Mouse (Mus musculus): Measurements from ENCODE around the gene Xxylt1. TPM values are rescaled to one million over a fixed set of nuclear protein-coding genes. Genes with fewer than 3 reads are reported as not detected.

Gene Xxylt1
- polyA plus RNA-seq, 1 experiment from 2014 or later: 18.1 TPM

DNA sequence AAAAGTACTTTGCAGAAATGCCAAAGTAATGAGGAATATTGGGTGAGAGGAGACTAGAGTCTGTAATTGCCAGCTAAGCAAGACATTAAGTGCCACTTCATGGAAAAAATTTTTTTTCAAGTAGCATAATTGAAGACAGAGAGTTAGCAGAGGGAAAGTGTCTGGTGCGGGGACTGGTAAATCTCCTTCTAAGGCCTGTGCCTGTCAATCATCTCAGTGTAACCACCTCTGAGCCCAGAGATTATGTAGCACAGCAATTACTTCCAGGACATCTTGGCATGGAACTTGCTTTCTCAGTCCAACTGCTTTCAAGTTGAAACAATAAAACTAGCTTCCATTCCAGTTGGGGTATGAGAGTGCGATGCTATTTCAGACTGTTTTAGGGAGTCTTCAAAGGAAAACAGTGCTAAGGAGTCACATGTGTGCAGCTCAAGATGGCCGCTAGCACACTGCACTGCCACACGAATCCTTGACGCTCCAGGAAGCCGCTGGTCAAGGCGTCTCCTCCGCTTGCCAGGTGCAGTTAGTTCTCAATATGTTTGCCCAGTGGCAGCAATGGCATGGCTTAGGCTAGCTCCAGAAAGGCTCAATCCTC is 45.5 kb downstream of the Xxylt1 start:
- ATAC-seq (ENCODE audit: low FRiP score) (no peak), DNase-seq (ENCODE audit: low spot score) (no peak)
- H3K4me2 ChIP-seq (replicated peaks): no peak overlapping the region
- WGBS: 88% methylated on average over 8 of the region's 8 CpGs
- no peak overlapping the region for H3K9ac ChIP-seq
- no peaks in the 10 kb centered on the region for H3K27me3 ChIP-seq (ENCODE audit: control insufficient read depth, insufficient read depth, low read length)
- H3K27ac ChIP-seq: no peak overlapping the region
- no peaks in the 10 kb centered on the region for H3K36me3 ChIP-seq (replicated peaks; ENCODE audit: control insufficient read depth, insufficient read depth)
- H3K4me3 ChIP-seq (replicated peaks; ENCODE audit: low read length): no peak overlapping the region
- 0 out of 2 replicates have a peak, but pooled peaks cover 6% of the 10 kb centered on the region for H3K4me1 ChIP-seq (replicated peaks; ENCODE audit: control insufficient read depth, insufficient read depth, low read length)
- H3K9me3 ChIP-seq (ENCODE audit: control insufficient read depth, low read length): no peaks in the 10 kb centered on the region

DNA sequence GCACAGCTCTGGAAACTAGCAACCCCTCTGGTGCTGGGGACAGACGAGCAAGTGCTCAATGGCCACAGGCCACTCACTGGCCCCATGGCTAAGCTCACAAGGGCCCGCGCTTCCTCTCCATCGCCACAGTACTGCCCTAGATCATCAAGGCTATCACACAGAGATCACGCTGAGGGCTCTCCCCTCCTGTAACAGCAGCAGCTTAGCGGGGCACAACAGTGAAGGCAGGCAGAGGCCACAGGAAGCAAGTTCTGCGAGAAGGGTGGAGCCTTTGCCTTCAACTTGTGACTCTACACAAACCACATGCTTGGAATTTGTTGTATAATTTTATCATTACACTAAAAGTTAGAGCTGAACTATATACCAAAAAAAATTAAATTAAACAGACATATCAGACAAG is 46.0 kb downstream of the Xxylt1 start:
- Histone ChIP-seq H3K27me3 (ENCODE audit: control insufficient read depth, insufficient read depth, low read length) (no peaks in the 10 kb centered on the region), H3K4me3 (replicated peaks; ENCODE audit: low read length) (no peak overlapping the region), H3K4me2 (replicated peaks) (no peak overlapping the region), H3K9ac (no peak overlapping the region), H3K9me3 (ENCODE audit: control insufficient read depth, low read length) (no peaks in the 10 kb centered on the region), H3K27ac (no peak overlapping the region), H3K36me3 (replicated peaks; ENCODE audit: control insufficient read depth, insufficient read depth) (no peaks in the 10 kb centered on the region), H3K4me1 (replicated peaks; ENCODE audit: control insufficient read depth, insufficient read depth, low read length) (0 out of 2 replicates have a peak, but pooled peaks cover 6% of the 10 kb centered on the region)
- ATAC-seq (ENCODE audit: low FRiP score) (no peak), DNase-seq (ENCODE audit: low spot score) (no peak)
- WGBS: 73% methylated on average over 7 of the region's 7 CpGs

DNA sequence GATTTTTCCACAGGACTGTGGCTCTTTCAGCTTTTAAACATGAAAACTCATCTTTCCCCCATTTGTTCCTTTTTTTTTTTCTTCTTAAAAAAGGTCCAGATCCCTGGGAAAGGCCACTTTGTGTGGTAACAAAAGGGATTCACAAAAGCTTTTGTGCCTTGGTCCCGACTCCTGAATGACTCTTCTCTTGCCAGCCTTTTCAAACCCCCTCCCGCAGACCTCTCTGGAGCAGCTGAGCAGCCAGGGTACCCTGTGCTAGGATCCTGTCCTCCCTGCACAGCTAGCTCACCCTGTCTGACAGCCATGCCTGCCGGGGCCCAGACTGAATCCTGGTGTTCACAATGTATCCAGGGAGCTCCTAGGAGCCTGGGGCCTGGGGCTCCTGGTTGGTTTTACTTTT is 47.2 kb downstream of the Xxylt1 start:
- Histone ChIP-seq H3K9ac (no peak overlapping the region), H3K36me3 (replicated peaks; ENCODE audit: control insufficient read depth, insufficient read depth) (no peaks in the 10 kb centered on the region), H3K9me3 (ENCODE audit: control insufficient read depth, low read length) (no peaks in the 10 kb centered on the region), H3K4me2 (replicated peaks) (no peak overlapping the region), H3K4me3 (replicated peaks; ENCODE audit: low read length) (no peak overlapping the region), H3K27ac (no peak overlapping the region), H3K4me1 (replicated peaks; ENCODE audit: control insufficient read depth, insufficient read depth, low read length) (0 out of 2 replicates have a peak, but pooled peaks cover 6% of the 10 kb centered on the region), H3K27me3 (ENCODE audit: control insufficient read depth, insufficient read depth, low read length) (no peaks in the 10 kb centered on the region)
- WGBS: 9% methylated on average over 3 of the region's 3 CpGs
- DNase-seq (ENCODE audit: low spot score) (no peak), ATAC-seq (ENCODE audit: low FRiP score) (no peak)

DNA sequence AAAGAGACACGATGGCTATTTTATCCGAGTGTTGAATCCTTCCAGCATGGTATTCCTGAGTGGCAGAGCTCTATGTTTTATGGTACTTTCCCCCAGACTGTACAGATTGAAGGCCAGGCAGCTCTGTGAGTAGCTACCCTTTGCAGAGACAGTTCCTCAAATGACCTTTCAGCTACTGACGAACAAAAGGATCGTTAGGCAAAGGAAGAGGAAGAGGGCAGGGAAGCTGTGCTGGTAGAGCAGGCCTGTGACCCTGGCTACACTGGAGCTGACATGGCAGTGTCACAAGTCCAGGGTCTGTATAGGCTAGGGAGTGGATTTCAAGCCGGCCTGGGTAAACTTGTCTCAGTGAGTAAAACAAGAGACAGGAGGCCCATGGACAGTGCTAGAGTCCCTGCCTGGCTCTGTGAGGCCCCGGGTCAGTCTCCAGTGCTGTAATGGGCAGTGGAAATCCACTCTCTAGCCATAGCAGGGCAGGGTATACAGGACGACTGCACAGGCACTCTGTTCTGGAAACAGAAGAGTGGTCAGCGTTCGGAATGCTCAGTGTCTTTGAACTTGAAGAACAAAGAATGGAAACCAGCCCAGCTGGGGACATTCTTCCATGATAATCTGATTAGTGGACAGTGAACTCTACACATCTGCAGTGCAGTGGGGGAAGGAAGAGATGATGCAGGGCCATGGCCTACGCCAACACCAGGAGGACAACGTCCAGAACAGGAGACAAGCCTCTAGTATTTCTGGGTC is 51.3 kb downstream of the Xxylt1 start:
- 68% methylated on average over 11 of the region's 11 CpGs for WGBS
- 0 out of 2 replicates have a peak, but pooled peaks cover 6% of the 10 kb centered on the region for H3K4me1 ChIP-seq (replicated peaks; ENCODE audit: control insufficient read depth, insufficient read depth, low read length)
- H3K27ac ChIP-seq: no peak overlapping the region

DNA sequence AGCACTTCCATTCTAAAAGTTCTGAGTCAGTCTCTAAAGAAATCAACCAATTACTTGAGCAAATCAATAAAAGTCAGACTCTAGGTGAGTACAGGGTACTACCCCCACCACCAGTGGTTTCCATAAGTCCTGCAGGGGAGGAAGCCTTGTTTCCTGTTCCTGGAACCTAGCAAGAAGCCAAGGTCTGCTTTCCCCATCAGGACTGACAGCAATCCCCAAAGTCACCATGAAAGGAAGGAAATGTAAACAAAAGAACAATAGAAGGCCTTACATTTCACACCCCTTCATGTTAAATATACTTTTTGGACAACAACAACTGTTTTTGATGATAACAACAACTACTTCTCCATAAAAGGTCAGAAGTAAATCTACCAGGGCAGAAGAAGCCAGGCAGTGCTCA is 53.6 kb downstream of the Xxylt1 start:
- DNase-seq (ENCODE audit: low spot score) (no peak), ATAC-seq (ENCODE audit: low FRiP score) (no peak)
- H3K36me3 ChIP-seq (replicated peaks; ENCODE audit: control insufficient read depth, insufficient read depth): no peaks in the 10 kb centered on the region
- no peak overlapping the region for H3K27ac ChIP-seq
- no peaks in the 10 kb centered on the region for H3K9me3 ChIP-seq (ENCODE audit: control insufficient read depth, low read length)
- no peaks in the 10 kb centered on the region for H3K4me1 ChIP-seq (replicated peaks; ENCODE audit: control insufficient read depth, insufficient read depth, low read length)
- H3K9ac ChIP-seq: no peak overlapping the region
- H3K4me3 ChIP-seq (replicated peaks; ENCODE audit: low read length): no peak overlapping the region
- no peak overlapping the region for H3K4me2 ChIP-seq (replicated peaks)
- no peaks in the 10 kb centered on the region for H3K27me3 ChIP-seq (ENCODE audit: control insufficient read depth, insufficient read depth, low read length)

More for the DNA sequence above, 51.3 kb downstream of the Xxylt1 start:
- H3K4me2 ChIP-seq (replicated peaks): no peak overlapping the region
- no peak overlapping the region for H3K9ac ChIP-seq
- no peak for ATAC-seq (ENCODE audit: low FRiP score)
- DNase-seq (ENCODE audit: low spot score): no peak
- no peak overlapping the region for H3K4me3 ChIP-seq (replicated peaks; ENCODE audit: low read length)
- no peaks in the 10 kb centered on the region for H3K9me3 ChIP-seq (ENCODE audit: control insufficient read depth, low read length)
- no peaks in the 10 kb centered on the region for H3K36me3 ChIP-seq (replicated peaks; ENCODE audit: control insufficient read depth, insufficient read depth)
- no peaks in the 10 kb centered on the region for H3K27me3 ChIP-seq (ENCODE audit: control insufficient read depth, insufficient read depth, low read length)

DNA sequence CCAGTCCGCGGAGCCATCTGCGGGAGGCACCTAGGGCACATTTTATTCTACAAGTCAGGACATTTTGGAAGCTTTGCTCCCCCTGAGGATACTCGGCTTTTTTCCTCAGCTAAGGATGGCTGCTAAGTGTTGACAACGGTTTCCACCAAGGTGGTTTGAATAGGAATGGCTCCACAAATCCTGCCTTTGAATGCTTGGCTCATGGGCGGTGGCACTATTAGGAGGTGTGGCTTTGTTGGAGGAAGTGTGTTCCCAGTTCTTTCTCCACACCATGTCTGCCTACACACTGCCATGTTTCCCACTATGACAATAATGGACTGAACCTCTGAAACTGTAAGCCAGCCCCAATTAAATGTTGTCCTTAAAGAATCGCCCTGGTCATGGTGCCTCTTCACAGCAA is 55.7 kb downstream of the Xxylt1 start:
- DNase-seq (ENCODE audit: low spot score) (no peak), ATAC-seq (ENCODE audit: low FRiP score) (no peak)
- Histone ChIP-seq H3K27ac (no peak overlapping the region), H3K4me1 (replicated peaks; ENCODE audit: control insufficient read depth, insufficient read depth, low read length) (0 out of 2 replicates have a peak, but pooled peaks cover 4% of the 10 kb centered on the region), H3K9me3 (ENCODE audit: control insufficient read depth, low read length) (no peaks in the 10 kb centered on the region), H3K4me3 (replicated peaks; ENCODE audit: low read length) (no peak overlapping the region), H3K36me3 (replicated peaks; ENCODE audit: control insufficient read depth, insufficient read depth) (no peaks in the 10 kb centered on the region), H3K4me2 (replicated peaks) (no peak overlapping the region), H3K9ac (no peak overlapping the region), H3K27me3 (ENCODE audit: control insufficient read depth, insufficient read depth, low read length) (no peaks in the 10 kb centered on the region)
- WGBS: 93% methylated on average over 7 of the region's 7 CpGs

DNA sequence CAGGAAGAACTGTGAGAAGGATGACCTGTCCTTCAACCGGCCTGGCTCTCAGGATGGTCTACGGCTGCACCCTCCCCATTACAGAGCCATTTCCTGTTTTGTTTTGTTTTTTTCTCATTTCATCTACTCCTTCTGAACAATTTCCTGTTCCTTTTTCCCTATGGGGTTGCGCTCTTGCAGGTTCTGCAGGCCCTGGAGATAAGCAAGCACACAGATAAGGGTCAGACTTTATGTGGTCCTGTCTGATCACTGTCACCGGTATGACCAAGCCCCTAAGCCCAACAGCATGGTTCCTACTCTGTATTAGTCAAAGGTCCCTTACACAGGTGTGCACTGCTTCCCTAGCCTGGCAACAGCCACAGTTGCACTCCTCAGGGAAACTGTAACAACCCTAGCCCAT is 56.2 kb downstream of the Xxylt1 start:
- Histone ChIP-seq H3K4me2 (replicated peaks) (no peak overlapping the region), H3K9ac (no peak overlapping the region), H3K4me1 (replicated peaks; ENCODE audit: control insufficient read depth, insufficient read depth, low read length) (0 out of 2 replicates have a peak, but pooled peaks cover 4% of the 10 kb centered on the region), H3K9me3 (ENCODE audit: control insufficient read depth, low read length) (no peaks in the 10 kb centered on the region), H3K4me3 (replicated peaks; ENCODE audit: low read length) (no peak overlapping the region), H3K36me3 (replicated peaks; ENCODE audit: control insufficient read depth, insufficient read depth) (no peaks in the 10 kb centered on the region), H3K27me3 (ENCODE audit: control insufficient read depth, insufficient read depth, low read length) (no peaks in the 10 kb centered on the region), H3K27ac (no peak overlapping the region)
- DNase-seq (ENCODE audit: low spot score) (no peak), ATAC-seq (ENCODE audit: low FRiP score) (no peak)
- WGBS: 83% methylated on average over 4 of the region's 4 CpGs

DNA sequence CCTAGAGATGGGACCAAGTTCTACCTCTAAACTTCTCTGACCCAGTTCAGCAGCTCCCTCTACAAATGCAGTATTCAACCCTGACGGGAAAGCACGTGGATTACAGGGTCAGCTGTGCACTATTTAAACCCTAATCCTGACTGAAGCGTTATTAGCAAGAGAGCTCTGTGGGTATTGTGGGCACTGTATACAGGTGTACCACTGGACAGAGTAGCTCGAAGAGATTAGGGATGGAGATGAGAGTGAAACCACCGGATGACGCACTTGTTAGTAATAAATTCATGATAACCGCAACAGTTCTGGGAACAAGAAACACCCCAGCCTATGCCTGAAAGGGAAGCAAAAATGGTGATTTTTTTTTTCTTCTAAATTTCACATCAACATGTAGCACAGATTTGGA is 57.0 kb downstream of the Xxylt1 start:
- H3K4me2 ChIP-seq (replicated peaks): no peak overlapping the region
- DNase-seq (ENCODE audit: low spot score) (no peak), ATAC-seq (ENCODE audit: low FRiP score) (no peak)
- 70% methylated on average over 7 of the region's 7 CpGs for WGBS
- H3K4me1 ChIP-seq (replicated peaks; ENCODE audit: control insufficient read depth, insufficient read depth, low read length): 0 out of 2 replicates have a peak, but pooled peaks cover 4% of the 10 kb centered on the region
- H3K4me3 ChIP-seq (replicated peaks; ENCODE audit: low read length): no peak overlapping the region
- H3K9ac ChIP-seq: no peak overlapping the region
- no peak overlapping the region for H3K27ac ChIP-seq
- H3K9me3 ChIP-seq (ENCODE audit: control insufficient read depth, low read length): no peaks in the 10 kb centered on the region
- H3K36me3 ChIP-seq (replicated peaks; ENCODE audit: control insufficient read depth, insufficient read depth): no peaks in the 10 kb centered on the region
- no peaks in the 10 kb centered on the region for H3K27me3 ChIP-seq (ENCODE audit: control insufficient read depth, insufficient read depth, low read length)

DNA sequence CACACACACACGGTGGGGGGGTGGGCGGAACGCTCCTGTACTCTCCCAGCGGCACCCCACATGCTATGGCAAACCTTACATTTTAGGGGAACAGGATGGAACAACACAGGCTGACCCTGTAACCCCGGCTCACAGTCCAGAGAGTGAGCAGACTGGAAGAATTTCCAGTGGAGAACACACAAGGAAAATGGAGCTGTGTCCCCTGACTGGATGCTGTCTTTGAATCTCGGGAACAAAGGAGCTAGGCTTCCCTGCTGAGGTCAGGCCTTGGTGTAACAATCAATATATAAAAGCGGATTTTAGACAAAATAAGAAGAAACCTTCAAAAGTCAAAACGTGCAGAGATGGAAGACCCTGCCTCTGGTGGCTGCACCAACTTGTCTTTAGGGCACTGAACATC is 57.4 kb downstream of the Xxylt1 start:
- Histone ChIP-seq H3K9me3 (ENCODE audit: control insufficient read depth, low read length) (no peaks in the 10 kb centered on the region), H3K4me3 (replicated peaks; ENCODE audit: low read length) (no peak overlapping the region), H3K4me2 (replicated peaks) (no peak overlapping the region), H3K27me3 (ENCODE audit: control insufficient read depth, insufficient read depth, low read length) (no peaks in the 10 kb centered on the region), H3K9ac (no peak overlapping the region), H3K4me1 (replicated peaks; ENCODE audit: control insufficient read depth, insufficient read depth, low read length) (0 out of 2 replicates have a peak, but pooled peaks cover 4% of the 10 kb centered on the region), H3K27ac (no peak overlapping the region), H3K36me3 (replicated peaks; ENCODE audit: control insufficient read depth, insufficient read depth) (no peaks in the 10 kb centered on the region)
- 54% methylated on average over 8 of the region's 8 CpGs for WGBS
- ATAC-seq (ENCODE audit: low FRiP score) (no peak), DNase-seq (ENCODE audit: low spot score) (no peak)

Data from hindbrain, embryonic 14.5 days (tissue).